Mouse (Mus musculus): ENCODE measurements at regions not wholly inside any gene's neighbourhood (a gene's known extent, or its start where the extent isn't known, plus 50 kb on each side); places are given as distances from the start of the nearest gene placed in this dataset.

- no peaks in the 10 kb centered on the region for H3K27me3 ChIP-seq
- no peaks in the 10 kb centered on the region for H3K4me1 ChIP-seq
- no peaks in the 10 kb centered on the region for H3K9me3 ChIP-seq
- no peak overlapping the region for H3K4me3 ChIP-seq
- no peak overlapping the region for H3K27ac ChIP-seq (replicated peaks)
- 47% methylated on average over 4 of the region's 4 CpGs for WGBS
- no peak overlapping the region for H3K9ac ChIP-seq (replicated peaks)
- H3K4me2 ChIP-seq (replicated peaks), result no peak overlapping the region
- no peaks in the 10 kb centered on the region for H3K36me3 ChIP-seq
- ATAC-seq (ENCODE audit: low FRiP score, low read depth), result no peak
Measured at GRCm38 (mm10) chr5:42659994-42660393, 573.0 kb upstream of the Cpeb2 start.

- no peak overlapping the region for H3K27ac ChIP-seq (replicated peaks)
- 88% methylated on average over 5 of the region's 5 CpGs for WGBS
- H3K9ac ChIP-seq (replicated peaks), result no peak overlapping the region
- H3K4me1 ChIP-seq, result no peaks in the 10 kb centered on the region
- H3K4me2 ChIP-seq (replicated peaks), result no peak overlapping the region
- no peaks in the 10 kb centered on the region for H3K27me3 ChIP-seq
- no peak for ATAC-seq (ENCODE audit: low FRiP score, low read depth)
- H3K4me3 ChIP-seq, result no peak overlapping the region
- H3K9me3 ChIP-seq, result no peaks in the 10 kb centered on the region
- H3K36me3 ChIP-seq, result no peaks in the 10 kb centered on the region
Measured at GRCm38 (mm10) chr5:42679617-42680016, 553.4 kb upstream of the Cpeb2 start.

- Histone ChIP-seq H3K36me3 (no peaks in the 10 kb centered on the region), H3K27ac (replicated peaks) (no peak overlapping the region), H3K27me3 (no peaks in the 10 kb centered on the region), H3K9ac (replicated peaks) (no peak overlapping the region), H3K4me1 (no peaks in the 10 kb centered on the region), H3K9me3 (no peaks in the 10 kb centered on the region), H3K4me2 (replicated peaks) (no peak overlapping the region), H3K4me3 (no peak overlapping the region)
- 71% methylated on average over 5 of the region's 5 CpGs for WGBS
- ATAC-seq (ENCODE audit: low FRiP score, low read depth), result peak; percentile 72
Measured at GRCm38 (mm10) chr5:42685356-42686057, 547.5 kb upstream of the Cpeb2 start.

- H3K9me3 ChIP-seq, result no peaks in the 10 kb centered on the region
- H3K4me3 ChIP-seq, result no peak overlapping the region
- no peaks in the 10 kb centered on the region for H3K4me1 ChIP-seq
- no peak for ATAC-seq (ENCODE audit: low FRiP score, low read depth)
- H3K36me3 ChIP-seq, result no peaks in the 10 kb centered on the region
- no peaks in the 10 kb centered on the region for H3K27me3 ChIP-seq
- H3K27ac ChIP-seq (replicated peaks), result no peak overlapping the region
- no peak overlapping the region for H3K9ac ChIP-seq (replicated peaks)
- no peak overlapping the region for H3K4me2 ChIP-seq (replicated peaks)
Measured at GRCm38 (mm10) chr5:42687176-42687575, 545.8 kb upstream of the Cpeb2 start.

Data from midbrain, embryonic 12.5 days (tissue).